Mouse (Mus musculus): ENCODE results near the gene 2610021A01Rik. TPM values are rescaled to one million over a fixed set of nuclear protein-coding genes. Genes with fewer than 3 reads are reported as not detected.
"Not testable (repeated sequence)": the region's sequence is repeated elsewhere in the genome, so short reads cannot be mapped to it uniquely, and the experiment has no call there.

Gene 2610021A01Rik
- 7.7 and 9.0 TPM in 2 replicates for polyA plus RNA-seq (2016; fragmentation: Nextera tagmentation; extraction: Ambion mirVana)

DNA sequence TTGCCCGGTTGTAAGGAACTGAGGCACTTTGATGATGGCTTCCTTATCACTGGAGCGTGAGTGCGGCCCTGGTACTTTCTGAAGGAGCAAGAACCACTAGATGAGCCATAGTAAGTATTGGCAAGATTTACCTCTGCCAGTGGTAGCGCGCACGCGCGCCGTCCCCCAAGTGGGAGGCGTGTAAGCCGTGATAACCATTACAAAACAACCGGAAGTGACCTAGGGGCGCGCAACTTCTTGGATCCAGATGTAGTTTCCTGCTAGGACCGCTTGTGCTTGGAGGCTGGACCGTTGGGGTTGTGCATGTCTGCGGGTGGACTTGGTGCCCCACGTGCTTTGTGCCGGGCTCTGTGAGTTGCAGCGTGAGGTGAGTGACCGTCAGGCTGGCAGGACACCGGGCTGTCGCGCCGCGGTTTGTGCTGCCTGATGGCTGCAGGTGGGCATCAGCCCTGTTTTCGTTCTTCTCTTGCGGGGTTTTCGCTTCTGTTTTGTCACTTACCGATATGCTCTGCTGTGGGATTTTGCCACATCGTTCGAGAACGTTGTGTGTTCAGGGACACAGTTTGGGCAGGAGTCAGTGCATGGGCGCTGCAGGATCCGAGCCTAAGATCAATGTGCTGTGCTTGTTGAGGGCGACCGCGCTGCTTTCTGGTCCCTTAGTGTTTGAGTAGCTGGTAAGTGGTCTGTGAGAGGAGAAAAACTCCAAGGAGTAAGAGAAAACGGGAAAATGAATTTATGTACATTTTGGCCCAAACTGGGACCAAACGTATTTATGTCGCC is at the start of gene 2610021A01Rik:
2610021A01Rik (plus strand) TSS at position 197 of the 780 bp plus-strand sequence.
- under 1% methylated on average over 41 of the region's 41 CpGs for WGBS (ENCODE audit: insufficient replicate concordance)
- no peaks in the 10 kb centered on the region for H3K27me3 ChIP-seq (replicated peaks)
- ATAC-seq: peak; percentile 98

GRCm38 (mm10) chr7:41560681-41561080 is 38.3 kb upstream of the 2610021A01Rik start:
- ATAC-seq: no peak
- H3K36me3 ChIP-seq: no peaks in the 10 kb centered on the region
- H3K9ac ChIP-seq: no peak overlapping the region
- peaks cover 9% of the 10 kb centered on the region; the same call in 1 of the 2 replicates for H3K9me3 ChIP-seq (replicated peaks)
- H3K4me2 ChIP-seq: no peak overlapping the region
- no peaks in the 10 kb centered on the region for H3K27me3 ChIP-seq (replicated peaks)
- no peaks in the 10 kb centered on the region for H3K4me1 ChIP-seq
- H3K4me3 ChIP-seq: no peak overlapping the region
- H3K27ac ChIP-seq: no peak overlapping the region
- WGBS (ENCODE audit: insufficient replicate concordance): 47% methylated on average over 8 of the region's 8 CpGs

More for the DNA sequence above, at the start of gene 2610021A01Rik:
- H3K36me3 ChIP-seq: peaks cover 2% of the 10 kb centered on the region; the same call in 1 of the 2 replicates
- peak within 1 kb of the TSS; percentile 69 for H3K27ac ChIP-seq
- peak within 1 kb of the TSS; percentile 74 for H3K4me3 ChIP-seq
- H3K9ac ChIP-seq: peak within 1 kb of the TSS; percentile 77
- peaks cover 17% of the 10 kb centered on the region; the same call in 1 of the 2 replicates for H3K4me1 ChIP-seq
- H3K4me2 ChIP-seq: peak within 1 kb of the TSS; percentile 80
- H3K9me3 ChIP-seq (replicated peaks): no peaks in the 10 kb centered on the region

DNA sequence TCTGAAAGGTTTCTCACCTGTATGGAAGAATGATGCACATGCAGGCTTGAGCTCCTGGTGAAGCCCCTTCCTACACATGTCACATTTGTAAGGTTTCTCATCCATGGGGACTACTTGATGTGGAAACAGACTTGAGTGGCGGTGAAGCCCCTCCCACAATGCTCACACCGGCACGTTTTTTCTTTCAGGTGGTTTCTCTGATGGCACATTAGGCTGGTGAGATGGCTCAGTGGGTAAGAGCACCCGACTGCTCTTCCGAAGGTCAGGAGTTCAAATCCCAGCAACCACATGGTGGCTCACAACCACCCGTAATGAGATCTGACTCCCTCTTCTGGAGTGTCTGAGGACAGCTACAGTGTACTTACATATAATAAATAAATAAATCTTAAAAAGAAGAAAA is 25.5 kb upstream of the 2610021A01Rik start, which contains the start of gene Gm6871:
Gm6871 (minus strand) TSS at position 101 of the 400 bp plus-strand sequence.
- not testable (repeated sequence) for ATAC-seq; H3K27ac ChIP-seq; H3K9ac ChIP-seq; H3K36me3 ChIP-seq; H3K9me3 ChIP-seq (replicated peaks); H3K4me1 ChIP-seq; H3K4me3 ChIP-seq; H3K4me2 ChIP-seq; H3K27me3 ChIP-seq (replicated peaks)
- 77% methylated on average over 6 of the region's 6 CpGs for WGBS (ENCODE audit: insufficient replicate concordance)

DNA sequence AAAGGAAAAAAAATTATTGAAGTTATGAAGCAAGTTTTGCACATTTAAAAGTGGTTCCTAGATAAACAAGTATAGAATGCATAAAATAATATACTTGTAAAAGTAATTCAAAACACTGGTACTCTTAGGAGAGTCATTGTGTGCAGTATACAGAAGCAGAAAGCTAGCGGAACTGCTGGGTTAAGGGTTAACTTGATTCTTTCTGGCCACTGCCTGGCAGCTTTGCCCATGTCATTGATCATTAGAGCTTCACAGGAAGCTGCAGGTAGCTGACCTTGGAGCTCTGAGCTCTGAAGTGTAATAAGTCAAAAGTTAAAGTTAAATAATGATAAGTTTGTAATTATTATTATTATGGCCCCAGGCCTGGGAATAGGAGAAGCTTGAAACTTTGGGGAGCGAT is 21.1 kb upstream of the 2610021A01Rik start:
- WGBS (ENCODE audit: insufficient replicate concordance): 77% methylated on average over 2 of the region's 2 CpGs
- no peak overlapping the region for H3K4me3 ChIP-seq
- H3K9me3 ChIP-seq (replicated peaks): 0 out of 2 replicates have a peak, but pooled peaks cover 5% of the 10 kb centered on the region
- no peak for ATAC-seq
- no peak overlapping the region for H3K4me2 ChIP-seq
- H3K9ac ChIP-seq: no peak overlapping the region
- no peaks in the 10 kb centered on the region for H3K36me3 ChIP-seq
- H3K4me1 ChIP-seq: no peaks in the 10 kb centered on the region
- H3K27ac ChIP-seq: no peak overlapping the region
- no peaks in the 10 kb centered on the region for H3K27me3 ChIP-seq (replicated peaks)

- H3K9ac ChIP-seq: no peak overlapping the region
- no peaks in the 10 kb centered on the region for H3K27me3 ChIP-seq (replicated peaks)
- ATAC-seq: no peak
- H3K4me3 ChIP-seq: no peak overlapping the region
- H3K9me3 ChIP-seq (replicated peaks): no peaks in the 10 kb centered on the region
- no peak overlapping the region for H3K4me2 ChIP-seq
- no peaks in the 10 kb centered on the region for H3K4me1 ChIP-seq
- no peak overlapping the region for H3K27ac ChIP-seq
- no peaks in the 10 kb centered on the region for H3K36me3 ChIP-seq
Observed at GRCm38 (mm10) chr7:41582028-41582427, 17.0 kb upstream of the 2610021A01Rik start.

GRCm38 (mm10) chr7:41587831-41588230 is 11.2 kb upstream of the 2610021A01Rik start:
- not testable (repeated sequence) for H3K9me3 ChIP-seq (replicated peaks); ATAC-seq

GRCm38 (mm10) chr7:41598615-41599014 is 415 bp upstream of the 2610021A01Rik start:
- Histone ChIP-seq H3K4me1 (peaks cover 17% of the 10 kb centered on the region; the same call in 1 of the 2 replicates), H3K36me3 (peaks cover 2% of the 10 kb centered on the region; the same call in 1 of the 2 replicates), H3K9ac (peak overlapping the region; percentile 77), H3K4me2 (peak overlapping the region; percentile 80), H3K27ac (no peak overlapping the region; the same call in 1 of the 2 replicates), H3K27me3 (replicated peaks) (no peaks in the 10 kb centered on the region), H3K9me3 (replicated peaks) (no peaks in the 10 kb centered on the region), H3K4me3 (peak overlapping the region; percentile 74)
- ATAC-seq: no peak
- WGBS (ENCODE audit: insufficient replicate concordance): 51% methylated on average over 5 of the region's 5 CpGs

More at GRCm38 (mm10) chr7:41587831-41588230, 11.2 kb upstream of the 2610021A01Rik start:
- not testable (repeated sequence) for H3K4me2 ChIP-seq; H3K27me3 ChIP-seq (replicated peaks); H3K27ac ChIP-seq; H3K4me1 ChIP-seq; H3K9ac ChIP-seq; H3K4me3 ChIP-seq; H3K36me3 ChIP-seq

DNA sequence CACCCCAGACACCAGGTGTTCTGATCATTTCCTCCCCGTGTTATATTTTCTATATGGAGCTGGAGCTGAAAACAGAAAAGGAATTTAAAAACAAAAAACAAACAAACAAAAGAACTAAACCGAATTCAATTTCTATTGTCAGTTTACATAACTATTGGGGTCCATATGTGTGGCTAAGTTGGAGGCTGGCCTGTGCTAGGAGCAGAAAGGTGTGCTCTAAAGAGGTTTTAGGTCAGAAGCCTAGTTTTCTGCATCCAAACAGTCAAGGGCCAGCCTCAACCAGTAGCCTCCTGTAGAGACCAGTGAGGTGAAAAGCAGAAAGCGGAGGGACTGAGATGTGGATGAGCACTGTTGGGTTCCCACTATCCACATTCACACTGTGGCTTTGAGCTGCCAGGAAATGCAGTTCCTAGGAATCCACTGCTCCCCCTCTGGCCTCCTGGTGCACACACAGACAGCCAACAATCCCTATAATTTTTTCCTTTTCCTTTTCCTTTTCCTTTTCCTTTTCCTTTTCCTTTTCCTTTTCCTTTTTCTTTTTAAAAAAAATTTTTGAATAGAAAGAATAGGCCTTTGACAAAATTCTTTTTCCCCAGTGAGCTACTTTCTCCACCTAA is 1.0 kb downstream of the 2610021A01Rik start:
- no peaks in the 10 kb centered on the region for H3K27me3 ChIP-seq (replicated peaks)
- peak overlapping the region; percentile 74 for H3K4me3 ChIP-seq
- H3K4me1 ChIP-seq: peaks cover 17% of the 10 kb centered on the region; the same call in 1 of the 2 replicates
- H3K36me3 ChIP-seq: peaks cover 9% of the 10 kb centered on the region; the same call in 1 of the 2 replicates
- H3K4me2 ChIP-seq: peak overlapping the region; percentile 80
- no peaks in the 10 kb centered on the region for H3K9me3 ChIP-seq (replicated peaks)
- no peak overlapping the region; the same call in 1 of the 2 replicates for H3K27ac ChIP-seq
- ATAC-seq: no peak
- peak overlapping the region; percentile 77 for H3K9ac ChIP-seq
- 13% methylated on average over 3 of the region's 3 CpGs for WGBS (ENCODE audit: insufficient replicate concordance)

- 47% methylated on average over 3 of the region's 3 CpGs for WGBS (ENCODE audit: insufficient replicate concordance)
- ATAC-seq: peak; percentile 74; the same call in 1 of the 2 replicates
- H3K27ac ChIP-seq: no peak overlapping the region
Observed at GRCm38 (mm10) chr7:41611654-41612053, 12.6 kb downstream of the 2610021A01Rik start.

DNA sequence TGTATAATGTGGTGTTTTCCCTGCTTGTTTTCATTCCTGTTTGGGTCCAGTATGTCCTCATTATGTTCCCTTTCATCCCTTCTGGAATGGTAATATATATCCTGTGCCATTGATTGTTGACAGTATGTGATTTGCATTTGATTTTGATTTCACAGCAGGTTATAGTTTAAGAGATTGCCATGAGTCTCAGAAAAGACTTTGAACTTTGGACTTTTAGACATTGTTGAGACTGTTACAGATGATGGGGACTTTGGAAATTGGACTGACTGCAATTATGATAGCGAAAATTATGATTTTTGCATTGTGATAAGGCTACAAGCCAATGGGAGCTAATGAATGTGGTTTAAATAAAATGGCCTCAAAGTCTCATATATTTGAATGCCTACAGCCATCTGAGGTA is 17.2 kb downstream of the 2610021A01Rik start:
- WGBS (ENCODE audit: insufficient replicate concordance): 83% methylated on average over 1 of the region's 1 CpGs

More at GRCm38 (mm10) chr7:41611654-41612053, 12.6 kb downstream of the 2610021A01Rik start:
- Histone ChIP-seq H3K9me3 (replicated peaks) (no peaks in the 10 kb centered on the region), H3K36me3 (peaks cover 54% of the 10 kb centered on the region), H3K27me3 (replicated peaks) (no peaks in the 10 kb centered on the region), H3K9ac (no peak overlapping the region), H3K4me1 (peaks cover 15% of the 10 kb centered on the region), H3K4me2 (no peak overlapping the region), H3K4me3 (no peak overlapping the region)

DNA sequence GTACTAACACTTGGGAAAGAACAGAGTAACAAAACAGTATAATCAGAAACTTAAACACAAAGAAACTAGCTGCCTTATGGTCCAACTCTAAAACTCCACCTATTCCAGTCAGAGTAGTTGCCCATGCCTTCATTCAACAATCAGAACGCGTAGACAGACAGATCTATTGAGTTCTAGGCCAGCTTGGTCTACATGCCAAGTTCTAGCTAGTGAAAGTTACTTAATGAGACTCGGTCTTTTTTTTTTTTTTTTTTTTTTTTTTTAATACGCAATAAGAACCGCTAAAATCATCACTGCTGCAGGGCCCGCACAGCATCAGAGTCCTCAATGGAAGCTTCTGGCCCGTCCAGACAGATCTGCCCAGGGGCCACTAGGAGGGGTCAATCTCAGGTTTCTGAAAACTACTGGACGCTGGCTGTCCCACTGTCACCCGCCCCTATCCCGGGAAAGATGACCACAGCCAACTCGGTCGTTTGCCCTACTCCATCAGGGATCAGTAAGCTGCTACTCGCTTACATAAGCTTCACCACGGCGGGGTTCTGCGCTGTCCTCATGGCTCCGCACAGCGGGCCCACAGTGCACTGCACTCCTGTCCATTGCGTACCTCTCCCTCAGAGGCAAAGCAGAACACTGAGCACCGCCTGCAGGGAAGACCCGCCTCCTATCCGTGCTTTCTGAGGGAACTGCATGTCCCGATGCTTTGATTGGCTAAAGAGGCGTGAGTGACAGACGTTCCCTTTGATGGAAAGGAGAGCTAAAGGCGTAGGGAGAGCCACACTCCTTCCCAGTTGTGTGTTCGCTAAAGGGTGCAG is 33.6 kb downstream of the 2610021A01Rik start, which contains the start of gene Zfp788:
Zfp788 (plus strand) TSS at position 795 of the 812 bp plus-strand sequence.
- peaks cover 30% of the 10 kb centered on the region for H3K36me3 ChIP-seq
- peak within 1 kb of the TSS; percentile 67 for H3K4me3 ChIP-seq
- peaks cover 20% of the 10 kb centered on the region for H3K4me1 ChIP-seq
- ATAC-seq: peak; percentile 94
- peak within 1 kb of the TSS; percentile 80 for H3K4me2 ChIP-seq
- no peaks in the 10 kb centered on the region for H3K9me3 ChIP-seq (replicated peaks)
- no peaks in the 10 kb centered on the region for H3K27me3 ChIP-seq (replicated peaks)
- WGBS (ENCODE audit: insufficient replicate concordance): 3% methylated on average over 27 of the region's 27 CpGs
- peak within 1 kb of the TSS; percentile 71 for H3K9ac ChIP-seq
- H3K27ac ChIP-seq: peak within 1 kb of the TSS; percentile 89

More for the DNA sequence above, 17.2 kb downstream of the 2610021A01Rik start:
- H3K4me3 ChIP-seq; ATAC-seq; H3K9me3 ChIP-seq (replicated peaks); H3K4me2 ChIP-seq; H3K9ac ChIP-seq; H3K4me1 ChIP-seq; H3K27me3 ChIP-seq (replicated peaks); H3K27ac ChIP-seq: not testable (repeated sequence)
- peaks cover 76% of the 10 kb centered on the region for H3K36me3 ChIP-seq

Measured in liver, embryonic 12.5 days (tissue).